Mouse (Mus musculus) testis, adult 2 months (tissue): ENCODE data around the gene Adi1. TPM values are rescaled to one million over a fixed set of nuclear protein-coding genes. Genes with fewer than 3 reads are reported as not detected.
A peak's percentile ranks its signal among the peaks of the same experiment; 100 is the strongest.

ENCODE experiments used
- H3K27ac ChIP-seq: fragments of 200-500 bp; 2 replicates; pipeline ENCODE4 v1.5.1; 2012; ENCODE audit warnings: low read depth, low read length; ENCODE audit not compliant: control insufficient read depth, insufficient read depth
- H3K27me3 ChIP-seq: fragments of 200-500 bp; 2 replicates; pipeline ENCODE4 v1.6.1; 2012; ENCODE audit warnings: mild to moderate bottlenecking, low read length, moderate library complexity; ENCODE audit not compliant: control insufficient read depth, insufficient read depth
- H3K36me3 ChIP-seq: fragments of 200-500 bp; 2 replicates; pipeline ENCODE4 v1.6.1; 2012; ENCODE audit warnings: mild to moderate bottlenecking, low read length; ENCODE audit not compliant: control insufficient read depth, insufficient read depth
- H3K4me1 ChIP-seq: fragments of 200-500 bp; 2 replicates; pipeline ENCODE4 v1.6.1; 2012; ENCODE audit warnings: low read length; ENCODE audit not compliant: control insufficient read depth, insufficient read depth
- H3K4me3 ChIP-seq: fragments of 200-500 bp; 2 replicates; pipeline ENCODE4 v1.5.1; 2012; ENCODE audit warnings: low read depth, mild to moderate bottlenecking, low read length, moderate library complexity, mixed read lengths; ENCODE audit not compliant: control insufficient read depth
- CTCF ChIP-seq: fragments of 200-500 bp; IDR thresholded peaks from 2 replicates; pipeline ENCODE4 v1.5.1; 2012; ENCODE audit warnings: low read depth, mild to moderate bottlenecking, inconsistent platforms, low read length, moderate library complexity; ENCODE audit not compliant: control insufficient read depth, insufficient read depth, insufficient replicate concordance
- POLR2A ChIP-seq: fragments of 200-500 bp; IDR thresholded peaks from 2 replicates; pipeline ENCODE4 v1.6.1; 2012; ENCODE audit warnings: low read depth, mild to moderate bottlenecking, inconsistent platforms, low read length, moderate library complexity; ENCODE audit not compliant: control insufficient read depth
- polyA plus RNA-seq: library from polyadenylated mRNA; depleted of rRNA; stranded (reverse); fragments of >200 nt; gene quantifications from 2 replicates; pipeline ENCODE4 v1.2.3, GENCODE M21; 2012; rRNA removed

Gene Adi1
- polyA plus RNA-seq = 3.8 and 4.1 TPM in 2 replicates

DNA sequence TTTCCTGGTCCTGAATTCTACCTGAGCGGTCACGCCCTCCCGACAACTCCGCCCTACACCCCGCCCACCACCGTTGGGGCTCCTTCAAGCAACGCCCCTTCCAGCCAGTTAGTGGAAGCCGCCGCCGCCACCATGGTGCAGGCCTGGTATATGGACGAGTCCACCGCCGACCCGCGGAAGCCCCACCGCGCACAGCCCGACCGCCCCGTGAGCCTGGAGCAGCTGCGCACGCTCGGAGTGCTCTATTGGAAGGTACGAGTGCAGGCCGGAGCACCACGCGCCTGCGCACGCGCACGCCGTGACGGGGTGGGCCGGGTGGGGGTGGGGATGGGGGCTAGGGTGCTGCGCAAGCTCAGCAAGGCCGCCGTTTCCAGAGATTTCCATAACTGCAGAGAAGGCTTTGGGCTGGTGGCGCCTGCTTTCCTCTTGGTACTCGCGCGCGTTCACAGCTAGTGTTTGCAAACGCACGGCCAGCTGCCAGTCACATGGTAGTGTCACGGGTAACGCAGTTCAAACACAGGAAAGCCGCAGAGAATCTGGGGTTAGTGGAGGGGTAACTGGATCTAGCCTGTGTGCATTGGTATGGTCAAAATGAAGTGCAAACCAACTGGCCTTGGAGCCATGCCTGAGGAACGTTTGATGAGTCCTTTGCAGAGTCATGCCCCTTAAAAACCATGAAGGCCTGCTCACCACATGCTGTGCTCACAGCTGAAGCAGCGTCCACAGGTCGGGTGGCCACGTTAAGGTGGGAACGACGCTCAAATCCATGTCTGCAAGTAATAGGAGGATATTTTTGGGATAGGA, at the start of gene Adi1:
TSS of gene Adi1 (plus strand) at position 111 of the 804 bp plus-strand sequence.
- Histone ChIP-seq H3K4me1 (peaks cover 11% of the 10 kb centered on the region), H3K4me3 (peak within 1 kb of the TSS; percentile 90), H3K27ac (peak within 1 kb of the TSS; percentile 68), H3K36me3 (no peaks in the 10 kb centered on the region), H3K27me3 (no peaks in the 10 kb centered on the region)
- no peak; the same call in 1 of the 2 replicates for TF ChIP-seq POLR2A
- no peak for TF ChIP-seq CTCF

DNA sequence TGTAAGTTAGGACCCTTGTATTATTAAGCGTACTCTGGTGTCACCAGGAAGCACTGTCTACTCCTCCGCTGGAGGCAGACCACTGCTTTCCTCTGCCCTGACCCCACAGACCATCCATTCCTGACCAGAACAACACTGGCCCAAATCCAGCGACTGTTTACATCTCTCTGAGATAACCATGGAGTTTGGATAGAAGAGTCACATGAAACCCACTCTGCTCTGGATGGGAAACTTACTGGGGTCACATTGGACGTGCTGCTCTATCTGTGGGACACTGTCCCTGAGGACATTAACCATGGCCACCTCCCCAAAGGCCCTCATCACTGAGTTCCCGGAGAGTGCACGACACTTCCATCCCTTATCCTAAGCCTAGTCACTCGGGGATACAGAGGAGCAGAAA, 49.6 kb upstream of the Adi1 start:
- Histone ChIP-seq H3K4me3 (no peak overlapping the region), H3K36me3 (no peaks in the 10 kb centered on the region), H3K27ac (no peak overlapping the region), H3K27me3 (no peaks in the 10 kb centered on the region), H3K4me1 (no peaks in the 10 kb centered on the region)
- TF ChIP-seq CTCF = no peak
- TF ChIP-seq POLR2A = no peak

DNA sequence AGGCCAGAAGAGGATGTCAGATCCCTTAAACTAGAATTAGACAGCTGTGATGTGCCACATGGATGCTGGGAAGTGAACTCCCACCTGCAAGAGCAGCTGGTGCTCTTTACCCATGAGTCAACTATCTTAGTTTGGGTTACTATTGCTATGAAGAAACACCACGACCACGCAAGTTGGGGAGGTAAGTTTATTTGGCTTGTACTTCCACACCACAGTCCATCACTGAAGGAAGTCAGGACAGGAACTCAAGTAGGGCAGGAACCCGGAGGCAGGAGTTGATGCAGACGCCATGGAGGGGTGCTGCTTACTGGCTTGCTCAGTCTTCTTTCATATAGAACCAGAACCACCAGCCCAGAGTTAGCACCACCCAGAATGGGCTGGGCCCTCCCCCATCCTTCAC, 47.9 kb upstream of the Adi1 start:
- H3K27me3 ChIP-seq = no peaks in the 10 kb centered on the region
- TF ChIP-seq POLR2A (no peak), CTCF (no peak)
- H3K27ac ChIP-seq = no peak overlapping the region
- no peaks in the 10 kb centered on the region for H3K4me1 ChIP-seq
- no peaks in the 10 kb centered on the region; the same call in 1 of the 2 replicates for H3K36me3 ChIP-seq
- H3K4me3 ChIP-seq = no peak overlapping the region

DNA sequence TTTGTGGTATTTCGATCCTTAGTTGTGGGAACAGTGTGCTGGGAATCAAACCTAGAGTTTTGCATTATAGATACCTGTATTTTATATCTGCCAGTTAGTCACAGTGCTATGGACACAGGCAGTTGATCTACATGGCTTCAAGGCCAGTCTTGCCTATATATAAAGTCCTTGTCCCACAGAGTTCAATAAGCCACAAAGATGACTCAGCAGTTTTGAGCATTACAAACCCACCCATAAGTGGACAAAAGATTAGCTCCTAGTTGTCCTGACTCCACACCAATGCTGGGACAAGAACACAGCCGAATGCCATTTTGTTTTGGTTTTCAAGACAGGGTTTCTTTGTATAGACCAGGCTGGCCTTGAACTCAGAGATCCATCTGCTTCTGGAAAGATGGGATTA, 46.6 kb upstream of the Adi1 start:
- Histone ChIP-seq H3K27me3 (no peaks in the 10 kb centered on the region), H3K27ac (no peak overlapping the region), H3K36me3 (no peaks in the 10 kb centered on the region; the same call in 1 of the 2 replicates), H3K4me1 (no peaks in the 10 kb centered on the region), H3K4me3 (no peak overlapping the region)
- TF ChIP-seq CTCF (no peak), POLR2A (no peak)

DNA sequence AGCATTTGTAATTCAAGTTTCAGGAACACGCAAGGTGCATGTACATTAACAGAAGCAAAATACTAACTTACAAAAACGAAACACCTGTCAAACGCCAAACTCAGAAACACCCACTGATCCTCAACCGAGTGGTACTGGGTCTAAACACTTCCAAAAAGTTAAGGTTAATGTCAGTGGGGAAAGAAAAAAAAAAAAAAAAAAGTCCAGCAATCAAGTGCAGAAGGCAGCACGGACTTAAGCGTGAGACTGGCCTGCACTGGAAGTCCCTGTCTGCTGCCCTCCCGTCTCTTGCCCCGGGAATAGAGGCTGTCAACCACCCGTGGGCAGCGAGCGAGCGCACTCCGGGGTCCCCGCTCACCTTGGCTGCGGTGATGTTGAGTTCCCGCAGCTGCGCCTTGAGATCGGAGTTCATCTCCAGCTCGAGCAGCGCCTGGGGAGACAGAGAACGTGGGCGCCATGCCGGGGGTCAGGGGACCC, 39.9 kb upstream of the Adi1 start:
- Histone ChIP-seq H3K27ac (peak overlapping the region; percentile 82), H3K27me3 (no peaks in the 10 kb centered on the region), H3K4me1 (0 out of 2 replicates have a peak, but pooled peaks cover 3% of the 10 kb centered on the region), H3K4me3 (peak overlapping the region; percentile 92), H3K36me3 (peaks cover 3% of the 10 kb centered on the region)
- TF ChIP-seq POLR2A (no peak), CTCF (no peak)

DNA sequence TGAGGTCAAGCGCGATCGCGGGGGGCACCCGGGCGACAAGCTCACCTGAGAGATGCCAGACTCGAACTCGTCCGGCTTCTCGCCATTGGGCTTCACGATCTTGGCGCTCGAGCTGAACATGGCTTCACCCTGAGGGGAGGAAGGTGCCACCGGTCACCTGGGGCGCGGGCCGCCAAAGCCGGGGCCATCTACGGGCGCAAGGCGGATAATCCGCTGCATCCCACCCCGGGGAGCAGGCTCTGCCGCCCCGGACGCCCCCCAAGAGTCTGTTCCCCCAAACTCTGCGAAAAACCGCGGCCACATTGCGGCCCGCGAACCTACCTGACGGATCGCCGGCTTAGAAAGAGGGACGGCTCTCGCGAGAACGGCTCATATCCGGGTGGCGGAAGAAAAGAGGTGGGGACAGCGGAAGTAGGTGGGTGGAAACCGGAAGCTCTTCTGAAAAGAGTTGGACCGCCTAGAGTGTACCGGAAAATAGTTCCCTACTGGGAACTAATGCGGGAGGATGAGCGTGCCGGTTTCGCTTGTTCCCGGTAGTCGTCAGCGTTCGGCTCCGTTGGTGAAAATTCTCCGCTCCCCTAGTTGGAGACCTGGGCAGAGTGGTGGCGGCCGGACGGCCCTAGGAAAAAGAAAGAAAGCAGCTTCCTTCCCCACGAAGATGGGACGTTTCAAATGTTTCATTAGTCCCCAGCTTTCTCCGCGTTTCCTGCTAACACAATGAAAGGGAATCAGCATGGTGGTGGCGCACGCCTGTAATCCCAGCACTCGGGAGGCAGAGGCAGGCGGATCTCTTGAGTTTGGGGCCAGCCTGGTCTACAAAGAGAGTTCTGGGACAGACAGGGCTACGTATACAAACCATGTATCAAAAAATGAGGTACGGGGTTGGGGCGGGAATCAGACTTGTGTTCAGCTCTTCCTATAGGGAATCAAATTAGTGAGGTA, 39.2 kb upstream of the Adi1 start, which contains the start of gene Rps7:
TSS of gene Rps7 (minus strand) at position 419 of the 942 bp plus-strand sequence.
- H3K36me3 ChIP-seq = peaks cover 3% of the 10 kb centered on the region
- no peaks in the 10 kb centered on the region for H3K27me3 ChIP-seq
- peak within 1 kb of the TSS; percentile 92 for H3K4me3 ChIP-seq
- H3K4me1 ChIP-seq = 0 out of 2 replicates have a peak, but pooled peaks cover 3% of the 10 kb centered on the region
- H3K27ac ChIP-seq = peak within 1 kb of the TSS; percentile 91
- peak; percentile 93 for TF ChIP-seq POLR2A
- TF ChIP-seq CTCF = no peak
